Mouse (Mus musculus) myocyte (in vitro differentiated cells): ENCODE data around the gene Celf2.

ENCODE experiments used
- CEBPB ChIP-seq: IDR thresholded peaks from 2 replicates; pipeline ENCODE4 v1.6.1; 2011; ENCODE audit warnings: mild to moderate bottlenecking, moderate library complexity; ENCODE audit not compliant: poor library complexity, insufficient read depth, severe bottlenecking
- E2F4 ChIP-seq: IDR thresholded peaks from one replicate; pipeline ENCODE4 v1.6.1; 2011; ENCODE audit warnings: mild to moderate bottlenecking, control low read depth, moderate library complexity; ENCODE audit not compliant: insufficient read depth
- MAX ChIP-seq: IDR thresholded peaks from one replicate; pipeline ENCODE4 v1.6.1; 2011; ENCODE audit warnings: low read depth, mild to moderate bottlenecking, control low read depth
- MYOD1 ChIP-seq, 3 experiments: IDR thresholded peaks; one replicate each; pipeline ENCODE4 v1.6.1; 2011; ENCODE audit warnings: control low read depth in 2 of 3, low read depth in 2 of 3, mild to moderate bottlenecking in 2 of 3, moderate library complexity in 1 of 3; ENCODE audit not compliant: insufficient read length in 2 of 3, control insufficient read depth in 1 of 3
- MYOG ChIP-seq, 3 experiments: IDR thresholded peaks; one replicate each; pipeline ENCODE4 v1.6.1; 2011; ENCODE audit warnings: control low read depth in 2 of 3, low read depth in 2 of 3, mild to moderate bottlenecking in 2 of 3; ENCODE audit not compliant: insufficient read length in 2 of 3, control insufficient read depth in 1 of 3, insufficient read depth in 1 of 3
- POLR2A ChIP-seq: IDR thresholded peaks from one replicate; pipeline ENCODE4 v1.6.1; 2011; ENCODE audit warnings: low read depth, mild to moderate bottlenecking, control low read depth, moderate library complexity; ENCODE audit not compliant: insufficient read length
- TCF12 ChIP-seq: IDR thresholded peaks from one replicate; pipeline ENCODE4 v1.6.1; 2011; ENCODE audit warnings: mild to moderate bottlenecking, control low read depth; ENCODE audit not compliant: poor library complexity, insufficient read depth, severe bottlenecking
- USF1 ChIP-seq: IDR thresholded peaks from one replicate; pipeline ENCODE4 v1.6.1; 2011; ENCODE audit warnings: low read depth, mild to moderate bottlenecking, control low read depth, moderate library complexity

- TF ChIP-seq POLR2A (no peak), TCF12 (no peak), MAX (no peak), CEBPB (no peak), E2F4 (no peak), USF1 (no peak), MYOG (IDR thresholded peaks at IDR 0.05; ENCODE audit: control insufficient read depth in 1 of 3, insufficient read depth in 1 of 3, insufficient read length in 2 of 3, low read depth in 2 of 3) (no peak), MYOD1 (IDR thresholded peaks at IDR 0.05; ENCODE audit: control insufficient read depth in 1 of 3, insufficient read length in 2 of 3, low read depth in 2 of 3) (no peak)
Observed at GRCm38 (mm10) chr2:7080086-7080485, 429.3 kb downstream of the Celf2 start.
